Mouse (Mus musculus): ENCODE measurements around the gene Fam222a.

Fam222a gene

DNA sequence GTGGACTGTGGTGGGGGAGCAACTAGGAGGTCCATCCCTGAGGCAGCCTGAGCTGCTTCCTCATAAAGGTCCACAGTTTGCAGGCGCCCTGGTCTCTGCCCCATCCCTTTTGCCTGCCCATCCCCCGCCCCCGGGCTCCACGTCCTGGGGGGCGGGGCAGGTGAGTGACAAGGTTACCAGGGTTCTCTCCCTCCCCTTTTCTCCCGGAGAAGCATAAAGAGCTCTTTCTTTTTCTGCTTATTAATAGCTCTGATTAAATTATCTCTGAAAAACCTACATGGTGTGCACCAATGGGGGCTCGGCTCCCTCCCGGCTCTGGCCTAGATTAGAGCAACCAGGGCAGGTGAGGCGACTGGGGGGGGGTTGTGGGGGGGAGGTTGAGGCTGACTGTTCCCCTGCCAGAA lies 7.3 kb upstream of the Fam222a start:
- no peak for DNase-seq (ENCODE audit: low spot score)

DNA sequence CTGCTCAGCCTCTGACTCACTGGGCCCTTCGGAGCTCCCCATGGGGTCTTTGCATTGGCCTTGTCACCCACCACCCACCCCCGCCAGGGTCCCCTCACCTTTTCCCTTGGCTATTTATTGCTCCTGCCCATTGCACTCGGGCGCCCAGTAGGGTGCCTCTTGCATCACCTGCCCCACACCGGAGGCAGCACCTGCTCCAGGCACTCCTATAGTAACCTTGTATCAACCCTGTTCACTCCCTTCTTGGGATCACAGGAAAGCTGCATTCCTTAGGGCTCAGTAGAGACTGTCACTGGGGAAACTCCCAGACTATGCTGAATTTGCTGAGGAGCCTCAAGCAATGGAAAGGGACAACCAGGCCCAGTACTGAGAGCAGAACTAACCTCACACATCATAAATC lies 6.9 kb upstream of the Fam222a start:
- DNase-seq (ENCODE audit: low spot score): no peak

DNA sequence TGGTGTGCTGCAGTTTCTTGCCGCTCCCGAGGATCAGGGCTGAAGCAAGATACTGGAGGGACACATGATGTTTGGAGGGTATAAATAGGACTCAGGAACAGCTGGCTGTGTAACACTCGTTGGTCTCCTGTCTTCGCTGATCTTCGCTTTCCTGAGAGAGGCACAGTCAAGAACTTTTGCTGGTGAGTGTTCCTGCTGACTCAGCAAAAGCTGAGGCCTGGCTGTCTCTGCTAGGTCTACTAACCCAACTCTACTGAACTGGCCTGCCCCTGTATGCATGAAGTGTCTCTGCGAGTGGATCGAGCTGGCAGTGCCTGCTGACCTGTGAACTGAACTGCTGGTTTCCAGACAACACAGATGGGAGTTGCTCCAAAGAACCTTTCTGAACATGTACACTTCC lies 3.8 kb upstream of the Fam222a start:
- DNase-seq (ENCODE audit: low spot score): no peak

DNA sequence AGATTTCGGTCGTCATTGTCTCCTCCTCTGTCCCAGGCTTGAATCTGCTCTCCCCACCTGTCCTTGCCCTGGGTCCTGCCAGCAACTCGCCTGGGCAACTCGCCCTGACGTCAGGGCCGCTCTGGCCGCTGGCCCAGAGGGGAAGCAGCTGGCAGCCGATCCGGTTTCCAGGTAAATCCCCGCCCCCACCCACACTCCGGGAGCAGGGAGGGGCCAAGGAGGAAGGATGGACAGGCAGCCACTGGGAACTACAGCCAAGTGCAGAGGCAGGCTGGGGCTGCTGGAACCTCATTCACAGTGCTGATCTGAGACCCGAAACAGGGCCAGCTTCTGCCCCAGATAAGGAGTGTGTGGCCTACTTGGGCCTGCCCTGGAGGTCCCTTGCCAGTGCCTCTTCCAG lies 2.5 kb upstream of the Fam222a start:
- peak; percentile 82 for DNase-seq (ENCODE audit: low spot score)

DNA sequence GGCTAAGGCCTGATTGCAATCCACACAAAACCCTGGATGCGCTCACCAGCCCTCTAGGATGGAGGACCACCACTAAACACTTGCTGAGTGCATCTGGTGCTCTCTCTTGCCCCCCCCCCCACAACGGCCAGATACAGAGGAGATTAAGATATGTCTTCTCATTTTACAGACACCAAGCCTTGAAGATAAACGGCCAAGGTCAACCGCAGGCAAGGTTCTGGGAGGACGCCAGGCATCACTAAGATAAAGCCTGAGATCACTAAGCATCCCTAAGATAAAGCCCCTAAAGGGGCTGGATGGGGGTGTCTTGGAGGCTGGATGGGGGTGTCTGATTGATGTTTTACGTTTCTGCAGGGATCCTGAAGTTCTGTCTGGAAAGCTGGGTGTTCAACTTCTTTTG lies 2.1 kb upstream of the Fam222a start:
- DNase-seq (ENCODE audit: low spot score): no peak

DNA sequence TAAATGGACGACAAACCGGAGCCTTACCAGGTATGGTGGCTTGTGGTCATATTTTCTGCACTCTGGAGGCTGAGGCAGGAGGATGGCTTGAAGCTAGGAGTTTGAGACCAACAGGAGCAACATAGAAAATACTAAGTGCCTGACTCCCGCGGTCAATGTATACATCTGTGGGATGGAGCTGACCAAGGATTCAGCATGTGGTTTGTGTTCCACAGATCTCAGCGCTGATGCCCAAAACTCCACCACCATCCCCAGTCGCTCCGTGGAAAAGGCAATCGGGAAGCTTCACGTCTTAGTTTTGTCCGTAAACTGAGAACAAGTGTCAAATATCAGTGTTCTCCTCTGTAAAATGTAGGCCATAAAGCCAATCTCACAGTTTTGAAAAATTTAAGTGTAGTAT lies 1.4 kb upstream of the Fam222a start:
- no peak for DNase-seq (ENCODE audit: low spot score)

DNA sequence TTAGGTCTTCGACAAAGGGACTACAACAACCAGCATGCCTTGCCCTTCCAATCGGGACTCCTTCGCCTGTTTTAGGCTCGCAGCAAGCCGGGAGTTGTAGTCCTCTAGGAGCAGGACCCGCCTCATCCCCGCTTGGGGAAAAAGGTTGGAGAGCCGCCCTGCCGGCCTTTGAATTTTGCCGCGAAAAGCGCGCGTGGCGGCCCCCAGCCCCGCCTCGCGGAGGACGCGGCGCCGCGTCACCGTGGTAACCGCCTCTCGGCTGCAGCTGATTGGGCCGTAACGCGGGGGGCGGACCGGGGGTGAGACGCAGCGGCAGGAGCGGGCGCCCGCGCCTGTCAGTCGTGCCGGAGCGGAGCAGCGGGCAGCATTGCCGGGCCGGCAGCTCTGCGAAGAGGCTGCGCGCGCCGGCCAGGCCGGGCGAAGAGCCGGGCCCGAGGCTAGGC lies 720 bp upstream of the Fam222a start:
- DNase-seq (ENCODE audit: low spot score): peak; percentile 96

DNA sequence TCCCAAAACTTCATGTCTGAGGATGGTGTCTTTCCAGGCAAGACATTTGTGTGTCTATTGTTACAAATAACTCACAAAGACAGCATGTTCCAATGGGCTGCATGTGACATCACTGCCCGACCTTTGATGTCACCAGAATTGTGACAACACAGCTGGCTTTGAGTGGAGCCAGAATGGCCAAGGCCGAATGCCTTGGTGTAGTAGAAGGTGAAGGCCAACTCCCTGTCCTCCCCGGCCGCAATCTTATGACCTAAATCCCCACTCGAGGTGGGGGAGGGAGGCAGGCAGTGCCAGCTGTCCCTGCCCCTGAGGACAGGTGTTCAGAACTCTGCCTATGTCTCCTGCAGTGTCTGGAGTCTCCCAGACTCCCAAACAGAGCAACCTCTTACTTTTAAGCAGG lies 1.0 kb downstream of the Fam222a start:
- DNase-seq (ENCODE audit: low spot score): no peak

DNA sequence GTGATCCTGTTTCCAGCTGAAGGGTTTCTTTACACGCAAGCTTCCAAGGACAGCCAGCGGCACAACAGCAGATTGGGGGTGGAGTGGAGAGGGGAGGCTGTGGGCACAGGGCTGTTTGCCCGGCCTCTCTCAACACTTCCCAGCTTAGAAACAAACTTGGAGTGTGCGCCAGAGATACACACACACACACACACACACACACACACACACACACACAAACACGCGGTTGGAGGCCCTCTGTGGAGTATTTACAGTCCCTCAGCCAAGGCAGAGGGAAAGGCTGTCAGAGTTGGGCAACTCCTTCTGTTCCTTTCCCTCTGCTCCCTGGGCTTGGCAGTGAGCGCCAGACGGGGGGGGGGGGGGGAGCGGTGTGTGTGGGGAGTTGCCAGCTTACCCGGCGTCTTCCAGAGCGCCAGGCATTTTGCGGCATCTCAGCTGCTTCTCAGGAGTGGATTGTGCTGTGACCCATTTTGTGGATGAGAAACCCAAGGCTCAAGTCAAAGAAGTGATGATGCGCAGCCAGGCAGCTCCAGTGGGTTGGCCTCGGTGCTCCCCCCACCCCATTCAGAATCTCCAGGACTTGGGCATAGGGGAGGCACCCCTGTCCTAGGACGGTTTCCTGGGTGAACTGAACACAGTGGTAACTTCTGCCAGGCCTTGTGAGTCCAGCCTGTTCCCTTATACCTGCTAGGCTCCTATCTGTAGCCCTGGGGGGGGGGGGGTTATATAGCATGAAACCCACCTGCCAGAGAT lies 2.3 kb downstream of the Fam222a start:
- peak; percentile 44 for DNase-seq (ENCODE audit: low spot score)

DNA sequence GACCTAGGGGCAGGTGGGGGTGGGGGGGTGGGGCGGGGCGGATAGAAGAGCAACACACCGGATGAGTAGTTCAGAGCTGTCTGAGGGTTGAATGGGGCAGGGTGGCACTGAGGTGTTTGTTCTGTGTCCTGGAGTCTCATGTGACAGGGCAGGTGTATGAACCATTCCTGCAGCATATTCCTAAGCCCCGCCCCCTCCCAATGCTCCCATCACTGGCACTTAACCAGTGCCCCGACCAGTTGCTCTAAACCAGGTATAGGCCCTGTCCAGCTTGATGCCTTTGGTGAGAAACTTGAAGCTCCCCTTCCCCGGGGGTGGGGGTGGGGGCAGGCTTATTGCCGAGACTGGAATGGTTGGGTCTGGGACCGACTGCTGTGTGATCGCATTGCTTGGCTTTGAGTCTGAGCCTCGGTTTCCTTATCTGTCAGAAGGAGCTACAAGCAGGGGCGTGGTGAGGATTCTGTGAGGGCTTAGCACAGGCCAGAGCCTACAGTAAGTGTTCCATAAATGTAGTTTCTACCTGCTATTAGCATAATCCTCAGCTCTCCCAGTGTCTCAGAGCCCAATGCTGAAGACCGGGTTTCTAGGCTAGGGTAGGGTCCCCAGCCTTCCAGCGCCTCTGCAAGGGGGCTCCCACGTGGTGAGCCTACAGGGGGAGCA lies 3.1 kb downstream of the Fam222a start:
- DNase-seq (ENCODE audit: low spot score): no peak

DNA sequence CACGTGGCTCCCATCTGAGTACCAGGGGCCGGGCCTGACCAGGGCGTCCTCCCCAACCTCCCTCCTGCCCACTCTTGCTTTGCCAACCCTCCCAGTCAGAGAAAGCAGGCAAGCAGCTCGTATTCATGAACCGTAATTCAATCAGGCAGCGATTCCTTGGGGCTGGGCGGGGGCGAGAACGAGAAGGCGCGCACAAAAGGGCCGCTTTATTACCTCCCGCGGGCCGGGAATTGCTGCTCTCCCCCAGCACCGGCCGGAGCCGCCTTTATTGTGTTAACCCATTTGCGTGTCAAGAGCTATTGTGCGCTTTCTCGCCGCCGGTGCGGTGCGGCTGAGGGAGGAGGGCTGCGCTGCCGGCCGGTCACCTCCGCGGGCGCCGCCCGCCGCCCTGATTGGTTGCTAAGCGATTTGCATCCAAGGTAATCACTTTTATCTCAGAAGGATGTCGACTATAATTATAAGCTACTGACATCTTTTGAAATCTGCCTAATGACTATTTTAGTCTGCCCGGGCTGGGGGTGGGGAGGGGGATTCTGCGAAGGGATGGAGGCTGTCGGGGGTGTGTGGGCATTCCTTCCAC lies 3.7 kb downstream of the Fam222a start:
- DNase-seq (ENCODE audit: low spot score): no peak

DNA sequence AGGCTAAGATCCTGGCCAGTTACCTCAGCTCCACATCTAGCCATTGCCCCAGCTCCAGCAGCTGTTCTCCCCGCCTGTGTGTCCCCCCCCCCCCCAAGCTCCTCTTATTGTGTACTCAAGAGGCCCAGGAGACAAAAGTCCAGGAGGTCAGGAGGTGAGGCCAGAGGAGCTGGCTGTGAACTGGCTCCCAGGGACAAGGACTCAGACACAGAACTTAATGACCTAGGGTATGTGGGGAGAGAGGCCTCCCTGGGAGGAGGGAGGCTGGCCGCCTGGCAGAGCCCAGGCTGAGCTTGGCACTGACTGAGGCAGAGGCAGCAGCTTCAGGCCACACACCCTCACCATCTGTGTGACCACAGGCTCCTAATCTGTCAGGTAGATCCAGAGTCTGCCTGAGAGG lies 5.2 kb downstream of the Fam222a start:
- DNase-seq (ENCODE audit: low spot score): no peak

DNA sequence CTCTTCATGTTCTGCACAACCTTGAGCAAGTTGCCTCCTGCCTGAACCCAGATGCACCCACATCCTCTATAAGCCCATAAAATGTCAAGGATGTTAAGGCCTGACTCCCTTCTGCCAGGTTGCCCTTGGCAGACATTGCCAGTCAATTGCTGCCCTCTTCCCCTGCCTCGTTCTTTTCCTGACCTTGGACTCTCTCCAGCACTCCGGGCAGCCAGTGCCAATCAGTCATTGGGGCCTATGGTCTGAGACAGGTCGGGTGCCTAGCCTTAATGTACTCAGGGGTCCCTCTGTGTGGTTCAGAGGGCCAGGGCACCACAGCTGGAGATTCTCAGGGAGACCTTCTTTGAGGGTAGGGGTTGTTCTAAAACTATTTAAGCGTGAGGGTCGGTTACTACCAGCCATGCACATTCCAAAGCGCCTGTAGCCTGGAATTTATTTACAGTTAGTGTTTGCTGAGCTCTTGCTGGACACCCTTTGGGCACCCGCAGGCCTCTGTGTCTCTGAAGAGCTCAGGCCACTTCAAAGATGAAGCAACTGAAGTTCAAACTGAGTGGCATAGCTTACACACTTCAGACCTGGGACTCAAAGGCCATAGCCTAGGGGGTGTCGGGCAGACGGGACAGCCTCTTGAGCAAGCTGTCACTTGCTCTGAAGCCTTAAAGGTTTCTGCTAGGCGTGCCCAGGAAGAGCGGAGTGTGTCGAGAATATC lies 6.3 kb downstream of the Fam222a start:
- no peak for DNase-seq (ENCODE audit: low spot score)

DNA sequence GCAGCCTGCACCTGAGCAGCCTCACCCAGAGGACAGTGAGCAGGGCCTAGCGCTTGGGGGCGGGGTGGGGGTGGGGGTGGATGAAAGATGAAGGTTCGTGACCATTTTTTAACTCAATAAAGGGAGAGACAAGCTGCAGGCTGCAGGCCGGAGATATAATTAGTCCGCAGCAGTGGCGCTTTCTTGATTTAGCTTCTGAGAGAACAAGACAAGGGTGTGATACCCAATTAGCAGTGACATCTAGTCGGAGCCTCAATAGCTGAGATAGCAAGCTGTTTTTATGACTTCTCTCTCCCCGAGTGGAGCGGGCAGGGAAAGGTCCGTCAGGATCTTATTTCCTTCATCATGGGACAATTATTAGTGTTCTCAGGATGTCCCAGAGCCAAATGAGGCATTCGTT lies 7.2 kb downstream of the Fam222a start:
- no peak for DNase-seq (ENCODE audit: low spot score)

DNA sequence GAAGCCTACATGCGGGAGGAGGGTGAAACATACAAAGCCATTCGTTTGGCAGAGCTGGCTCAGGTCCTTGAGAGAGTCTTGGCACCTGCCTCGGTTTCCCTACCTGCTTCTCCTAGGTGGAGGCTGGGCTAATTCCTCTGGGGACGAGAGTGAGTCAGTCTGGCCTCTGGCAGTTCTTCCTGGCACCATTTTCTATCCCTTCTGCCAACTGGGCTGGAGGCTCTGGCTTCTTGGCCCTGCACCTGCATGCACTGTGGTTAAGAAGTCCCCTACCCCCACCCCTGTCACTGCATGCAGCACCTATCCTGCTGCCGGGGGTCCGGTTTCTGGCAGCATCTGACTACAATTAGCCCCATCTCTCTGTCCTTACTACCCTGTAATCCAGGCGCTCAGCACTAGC lies 7.7 kb downstream of the Fam222a start:
- DNase-seq (ENCODE audit: low spot score): no peak

DNA sequence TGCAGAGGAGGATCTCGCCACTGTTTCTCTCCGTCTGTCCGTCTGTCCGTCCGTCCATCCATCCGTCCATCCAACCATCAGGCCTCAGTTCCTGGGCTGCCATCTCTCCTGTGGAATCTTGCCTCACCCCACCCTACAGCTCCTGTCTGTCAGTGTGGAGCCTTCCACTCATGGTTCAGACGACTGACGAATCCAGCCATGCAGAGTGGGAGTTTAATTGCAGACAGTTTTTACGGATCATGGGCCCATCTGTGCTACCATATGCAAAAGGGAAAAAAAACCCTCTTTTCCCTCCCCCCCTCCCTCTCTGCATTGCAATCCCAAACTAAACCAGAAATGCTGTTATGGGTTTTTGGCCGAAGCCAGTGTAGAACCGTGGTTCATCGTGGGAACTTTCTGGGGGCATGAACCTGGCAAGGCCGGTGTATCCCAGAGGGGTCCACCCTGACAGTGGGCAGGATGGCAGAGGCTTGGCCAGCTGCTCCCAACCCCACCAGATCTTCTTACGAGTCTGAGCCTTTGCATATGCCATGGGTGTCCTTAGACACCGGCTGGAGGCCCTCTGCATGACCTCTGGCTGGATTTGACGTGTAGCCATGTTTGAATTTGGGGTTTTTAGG lies 8.3 kb downstream of the Fam222a start:
- DNase-seq (ENCODE audit: low spot score): no peak

DNA sequence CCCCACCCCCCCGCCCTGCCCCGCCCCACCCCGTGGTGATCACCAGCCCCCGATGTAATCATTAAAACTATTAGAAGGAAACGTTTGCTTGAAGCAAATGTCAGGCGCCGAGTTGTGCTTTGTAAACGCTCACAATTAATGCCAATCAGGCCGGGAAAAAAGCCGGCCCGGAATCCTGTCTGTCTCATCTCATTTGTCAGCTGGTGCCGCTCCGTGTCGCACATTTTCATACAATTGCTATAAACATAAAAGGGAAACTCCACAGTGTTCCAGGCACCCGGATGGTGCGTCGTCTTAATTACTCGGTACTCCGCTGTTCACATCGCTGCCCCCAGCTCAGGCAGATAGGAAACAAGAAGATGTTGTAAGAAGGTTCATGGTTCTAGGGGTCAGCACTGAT lies 10.5 kb downstream of the Fam222a start:
- no peak for DNase-seq (ENCODE audit: low spot score)

DNA sequence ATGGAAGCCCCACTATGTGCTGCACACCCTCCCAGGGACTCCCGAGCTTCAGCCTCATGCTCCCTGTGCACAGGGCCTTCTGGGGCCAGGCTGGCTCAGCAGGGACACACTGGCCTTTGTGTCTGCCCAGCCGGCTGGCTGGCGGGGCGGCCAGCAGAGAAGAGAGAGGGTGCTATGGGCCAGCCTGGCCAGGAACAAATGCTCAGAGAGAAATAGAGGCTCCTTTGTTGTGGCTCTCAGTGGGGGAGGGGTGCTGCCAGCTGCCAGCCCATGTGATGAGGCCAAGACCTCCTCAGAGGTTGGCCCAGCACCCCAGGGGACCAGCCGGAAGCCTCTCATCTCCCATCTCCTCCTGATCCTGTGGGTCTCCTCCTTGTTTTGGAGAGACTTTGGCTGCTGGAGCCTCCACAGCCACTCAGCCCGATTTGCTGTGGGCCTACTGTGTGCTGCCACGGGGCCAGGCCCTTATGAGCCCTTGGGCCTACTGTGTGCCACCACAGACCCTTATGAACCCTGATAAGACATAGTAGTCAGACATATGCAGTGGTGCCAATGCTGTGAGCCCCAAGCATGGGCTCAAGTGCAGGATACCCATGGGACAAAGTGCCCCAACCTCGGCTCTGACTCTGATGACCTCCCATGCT lies 12.0 kb downstream of the Fam222a start:
- no peak for DNase-seq (ENCODE audit: low spot score)

DNA sequence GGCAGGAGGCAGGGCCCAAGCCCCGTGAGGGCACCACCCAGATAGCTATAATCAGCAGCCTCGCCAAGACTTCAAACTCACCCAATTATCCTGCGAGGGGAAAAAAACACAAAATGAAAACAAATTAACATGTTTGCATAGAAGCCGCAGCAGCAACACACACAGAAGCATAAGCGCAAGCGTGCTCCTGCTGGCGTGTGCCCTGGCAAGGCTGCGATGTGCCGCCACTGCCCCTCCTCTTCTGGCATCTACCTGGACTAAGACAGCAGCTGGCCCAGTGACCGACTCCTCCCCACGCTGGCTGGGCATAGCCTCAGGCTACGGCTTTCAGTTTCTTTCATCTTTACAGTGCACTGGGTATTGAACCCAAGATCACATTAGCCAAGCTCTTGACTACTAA lies 13.7 kb downstream of the Fam222a start:
- DNase-seq (ENCODE audit: low spot score): no peak

DNA sequence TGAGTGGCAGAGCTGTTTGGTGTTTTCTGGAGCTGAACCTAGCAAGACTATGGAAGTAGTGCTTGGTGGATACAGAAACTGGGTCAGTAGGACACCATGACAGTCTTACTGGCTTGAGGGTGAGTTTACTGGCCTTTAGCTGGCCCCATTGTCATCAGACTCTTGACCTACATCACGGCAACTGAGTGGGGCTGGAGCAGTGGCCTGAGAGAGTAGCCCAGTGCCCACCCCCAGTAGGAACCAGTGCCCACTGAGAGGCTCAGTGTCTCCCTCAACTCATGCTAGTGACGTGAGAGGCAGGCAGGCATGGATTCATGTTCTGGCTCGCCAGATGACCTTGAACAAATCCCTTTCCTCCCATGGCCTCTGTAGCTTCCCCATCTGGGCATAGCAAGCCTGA lies 15.2 kb downstream of the Fam222a start:
- no peak for DNase-seq (ENCODE audit: low spot score)

DNA sequence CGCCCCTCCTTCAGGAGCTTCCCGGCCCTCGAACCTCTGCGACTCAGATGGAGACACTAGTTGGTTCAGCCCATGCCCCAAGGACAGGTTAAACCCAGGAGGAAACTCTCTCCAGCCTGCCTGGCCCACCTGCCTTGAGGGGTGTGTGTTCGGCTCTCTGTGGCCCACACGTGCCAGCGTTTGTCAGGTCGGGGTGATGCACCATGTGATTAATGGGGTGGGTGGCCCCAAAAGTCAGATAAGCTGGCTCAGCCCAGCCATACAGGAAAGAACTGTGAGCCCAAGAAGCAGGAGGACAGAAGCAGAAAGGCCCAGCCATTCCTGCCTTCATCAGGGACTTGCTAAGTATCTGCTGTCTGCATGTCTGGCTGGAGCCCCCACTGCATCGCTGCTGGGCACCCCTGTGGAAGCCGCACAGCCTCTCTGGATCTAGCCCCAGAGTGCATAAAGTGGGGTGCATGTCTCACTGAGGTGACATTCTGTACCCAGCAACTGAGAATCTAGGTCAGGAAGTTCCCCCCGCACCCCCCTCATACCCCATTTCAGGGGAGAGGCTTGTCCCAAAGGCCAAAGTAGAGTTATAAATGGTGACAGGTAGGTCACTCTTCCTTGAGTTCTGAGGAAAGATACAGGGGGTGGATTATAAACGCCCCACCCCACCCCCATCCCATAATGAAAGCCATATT lies 15.8 kb downstream of the Fam222a start:
- DNase-seq (ENCODE audit: low spot score): no peak
